Mouse (Mus musculus): Measurements from ENCODE around the gene Tmem220. TPM values are rescaled to one million over a fixed set of nuclear protein-coding genes. Genes with fewer than 3 reads are reported as not detected.
"Not testable (repeated sequence)": the region's sequence is repeated elsewhere in the genome, so short reads cannot be mapped to it uniquely, and the experiment has no call there.

Gene Tmem220
- total RNA-seq, 4 experiments from 2014 or later = 0.67 to 1.2 (median 1.1) TPM

DNA sequence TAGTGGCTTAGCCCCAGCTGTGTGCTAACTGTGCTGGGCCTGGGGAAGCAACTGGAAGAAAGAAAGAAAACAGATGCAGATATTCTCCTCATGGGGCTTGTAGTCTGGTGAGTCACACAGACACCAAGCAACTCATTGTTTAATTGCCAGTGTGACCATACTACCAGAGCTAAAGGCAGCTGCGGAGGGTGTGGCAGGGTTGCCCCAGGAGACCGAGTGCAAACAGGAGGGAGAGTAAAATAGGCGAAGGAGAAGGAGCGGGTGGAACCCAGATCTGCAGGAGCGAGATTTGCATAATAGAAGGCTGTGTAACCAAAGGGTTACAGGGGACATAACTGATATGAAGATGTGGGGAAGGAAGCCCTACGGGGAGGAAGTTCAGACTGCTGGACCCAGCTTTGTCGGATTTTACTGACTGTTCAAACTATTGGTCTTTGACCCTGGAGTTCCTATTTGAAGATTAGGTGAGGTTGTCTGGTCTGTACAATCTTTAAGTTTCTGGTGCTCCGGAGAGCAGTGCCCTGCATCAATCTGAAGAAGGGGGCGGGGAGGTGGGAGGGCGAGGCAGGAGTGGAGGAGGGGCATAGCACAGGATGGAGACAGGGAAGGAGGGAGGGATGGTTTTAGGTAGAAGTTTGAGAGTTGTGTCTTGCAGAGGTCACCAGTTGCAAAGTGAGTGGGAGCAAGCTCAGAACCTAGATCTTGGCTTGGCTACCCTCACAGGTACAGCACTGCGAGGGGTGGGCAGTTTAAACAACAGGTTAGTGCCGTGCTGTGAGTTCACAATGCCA is 7.0 kb upstream of the Tmem220 start:
- DNase-seq (ENCODE audit: low spot score in 2 of 2) = no peak

DNA sequence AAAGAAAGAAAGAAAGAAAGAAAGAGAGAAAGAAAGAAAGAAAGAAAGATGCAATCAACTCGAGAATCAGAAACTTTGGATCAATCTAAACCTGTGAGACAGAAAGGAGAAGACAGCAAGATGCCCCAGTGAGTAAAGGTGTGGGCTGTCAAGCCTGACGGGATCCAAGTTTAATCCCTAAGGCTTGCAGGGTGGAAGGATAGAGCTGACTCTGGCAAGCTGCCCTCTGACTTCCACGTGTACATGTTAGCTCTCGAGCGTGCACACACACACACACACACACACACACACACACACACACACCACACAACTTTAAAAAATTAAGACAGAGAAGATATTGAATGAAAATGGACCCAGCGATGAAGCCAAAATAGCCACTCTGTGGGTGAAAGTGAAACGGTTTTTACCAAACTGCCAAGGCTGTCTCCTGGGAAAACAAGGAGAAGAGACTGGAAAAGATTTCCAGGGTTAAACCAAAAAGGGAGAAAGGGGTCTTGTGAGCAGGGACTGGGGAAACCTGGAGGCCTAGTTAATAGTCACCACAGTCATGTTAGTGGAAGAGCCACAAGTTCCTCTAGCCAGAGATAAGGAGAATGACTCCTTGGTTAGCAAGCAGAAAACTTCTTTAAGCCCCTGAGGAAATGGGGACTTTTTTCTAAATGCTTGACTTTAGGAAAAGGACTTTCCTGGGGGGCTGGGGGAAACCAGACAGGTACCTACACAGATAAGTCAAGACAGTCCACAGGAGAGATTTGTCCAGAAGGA is 5.1 kb upstream of the Tmem220 start:
- DNase-seq (ENCODE audit: low spot score in 2 of 2) = no peak

DNA sequence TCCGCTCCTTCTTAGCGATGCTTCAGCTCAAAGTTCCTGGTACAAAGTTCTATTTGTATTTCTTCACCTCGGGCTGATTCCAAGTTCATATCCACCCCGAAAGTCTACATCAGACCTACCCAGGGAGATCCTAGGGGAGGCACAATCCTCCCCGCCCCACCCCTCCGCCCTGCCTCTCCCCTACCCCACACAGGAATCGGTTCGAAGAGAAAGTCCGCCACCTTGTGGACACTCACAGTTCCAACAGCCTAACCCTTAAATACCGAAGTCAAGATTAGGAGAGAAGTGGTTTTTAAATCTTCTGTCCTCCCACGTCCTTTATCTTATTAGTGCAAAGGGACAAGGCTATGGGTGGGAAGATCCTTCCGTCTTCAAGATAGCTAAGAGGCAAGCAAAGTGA is 4.0 kb upstream of the Tmem220 start:
- DNase-seq (ENCODE audit: low spot score in 2 of 2) = peak in 1 of 2 experiments; percentile 10

DNA sequence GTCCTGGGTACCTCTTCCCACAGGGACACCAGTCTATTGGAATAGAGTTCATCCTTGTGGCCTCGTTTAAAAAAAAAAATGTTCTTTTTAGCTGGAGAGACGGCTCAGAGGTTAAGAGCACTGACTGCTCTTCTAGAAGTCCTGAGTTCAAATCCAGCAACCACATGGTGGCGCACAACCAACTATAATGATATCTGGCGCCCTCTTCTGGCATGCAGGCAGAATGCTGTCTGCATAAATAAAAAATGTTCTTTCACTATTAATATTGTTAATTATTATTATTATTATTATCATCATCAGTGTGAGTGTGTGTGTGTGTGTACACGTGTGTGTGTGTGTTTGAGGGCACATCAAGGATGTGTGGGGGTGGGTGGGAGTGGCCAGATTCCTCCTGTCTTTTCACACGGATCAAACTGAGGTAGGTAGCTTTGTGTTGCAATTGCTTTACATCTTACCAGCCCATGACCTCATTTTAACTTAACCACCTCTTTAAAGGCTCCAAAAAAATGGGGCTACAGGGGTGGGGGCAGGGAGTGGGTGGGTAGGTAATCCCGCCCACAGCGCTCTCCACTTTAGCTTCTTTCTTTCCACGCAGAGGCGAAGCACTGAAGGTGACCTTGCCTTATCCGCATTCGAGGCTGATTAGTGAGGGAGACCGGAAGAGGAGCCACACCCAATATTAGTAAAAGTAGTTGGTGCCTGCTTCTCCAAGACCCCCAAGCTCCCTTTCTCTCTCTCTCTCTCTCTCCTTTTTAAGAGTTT is 2.4 kb upstream of the Tmem220 start:
- no peak for DNase-seq (ENCODE audit: low spot score in 2 of 2)

DNA sequence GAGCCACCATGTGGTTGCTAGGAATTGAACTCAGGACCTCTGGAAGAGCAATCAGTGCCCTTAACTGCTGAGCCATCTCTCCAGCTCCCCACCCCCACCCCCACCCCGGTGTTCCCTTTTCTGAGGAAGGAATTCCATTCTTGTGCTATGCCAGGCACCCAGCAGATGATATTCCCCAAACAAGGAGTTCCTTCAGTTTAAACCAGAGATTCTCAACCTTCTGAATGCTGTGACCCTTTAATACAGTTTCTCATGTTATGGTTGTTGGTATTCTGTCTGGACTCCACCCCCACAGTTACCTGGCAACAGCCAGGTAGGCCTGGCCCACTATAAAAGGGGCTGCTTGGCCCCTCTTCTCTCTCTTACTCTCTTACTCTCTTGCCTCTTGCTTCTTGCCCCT is 1.8 kb upstream of the Tmem220 start:
- DNase-seq (ENCODE audit: low spot score in 2 of 2) = not testable (repeated sequence)

DNA sequence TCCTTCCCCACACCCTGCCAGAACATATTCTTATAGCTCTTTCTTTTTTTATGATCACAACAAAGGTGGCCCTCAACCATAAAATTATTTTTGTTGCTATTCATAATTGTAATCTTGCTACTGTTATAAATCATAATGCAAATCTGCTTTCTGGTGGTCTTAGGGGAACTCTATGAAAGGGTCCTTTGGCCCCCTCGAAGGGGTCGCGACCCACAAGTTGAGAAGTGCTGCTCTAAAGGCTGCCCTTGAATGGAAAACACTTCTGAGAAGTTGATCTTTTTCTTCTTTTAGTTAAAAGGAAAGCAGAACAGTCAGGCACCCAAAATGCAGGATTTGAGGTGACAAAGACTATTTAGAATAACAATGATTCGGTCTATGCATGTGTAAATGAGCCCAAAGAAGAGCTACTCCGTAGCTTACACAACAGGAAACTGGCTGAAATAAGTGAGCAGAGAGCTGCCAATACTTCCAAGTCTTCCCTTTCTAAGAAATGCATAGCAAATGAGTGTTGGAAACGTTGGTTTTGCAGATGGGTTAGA is 1.1 kb upstream of the Tmem220 start:
- no peak for DNase-seq (ENCODE audit: low spot score in 2 of 2)

DNA sequence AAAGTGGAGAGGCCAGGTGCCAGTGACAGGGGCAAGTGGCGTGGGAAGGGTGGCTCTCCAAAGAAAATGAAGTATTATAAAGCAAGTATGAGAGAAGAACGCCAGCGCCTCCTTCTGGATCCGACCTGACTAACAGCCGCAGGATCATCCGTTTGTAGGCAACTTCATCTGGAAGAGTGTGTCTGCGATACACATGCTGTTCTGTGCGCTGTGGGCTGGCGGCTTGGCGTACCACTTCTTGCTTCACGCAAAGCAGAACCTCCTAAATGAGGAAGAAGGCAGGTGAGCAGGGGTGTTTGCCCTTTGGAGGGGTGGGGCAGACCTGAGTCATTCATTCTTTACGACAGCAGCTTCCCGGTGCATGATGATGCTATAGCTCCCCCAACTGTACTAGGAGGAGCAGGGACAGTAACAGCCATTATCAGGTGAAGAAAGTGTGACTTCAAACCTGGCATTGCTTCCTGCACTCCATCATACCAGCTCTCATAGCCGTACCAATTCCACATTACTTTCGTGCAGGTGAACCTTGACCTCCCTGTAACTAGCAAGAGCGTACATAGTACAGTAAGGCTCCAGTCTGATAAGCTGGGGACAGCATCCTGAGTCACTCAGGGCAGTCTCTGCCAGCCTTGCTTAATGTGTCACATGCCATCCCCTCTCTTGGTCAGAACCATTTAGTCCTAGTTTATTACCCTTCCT is 6.1 kb downstream of the Tmem220 start:
- DNase-seq (ENCODE audit: low spot score in 2 of 2) = no peak

DNA sequence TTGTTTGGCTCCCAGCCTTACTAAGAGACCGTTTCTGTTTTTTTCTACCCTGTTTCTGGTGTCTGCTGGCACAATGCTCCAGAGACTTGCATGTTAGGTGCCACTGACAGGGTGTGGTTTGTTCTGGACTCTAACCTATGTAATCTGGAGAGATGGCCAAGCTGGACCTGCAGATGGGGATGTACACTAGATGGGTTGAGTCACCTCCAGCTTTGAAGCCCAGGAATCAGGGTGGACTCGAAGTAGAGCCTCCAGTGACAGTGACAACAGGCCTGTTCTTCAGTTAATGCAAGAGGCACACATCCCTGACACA is 6.6 kb downstream of the Tmem220 start:
- no peak for DNase-seq (ENCODE audit: low spot score in 2 of 2)

DNA sequence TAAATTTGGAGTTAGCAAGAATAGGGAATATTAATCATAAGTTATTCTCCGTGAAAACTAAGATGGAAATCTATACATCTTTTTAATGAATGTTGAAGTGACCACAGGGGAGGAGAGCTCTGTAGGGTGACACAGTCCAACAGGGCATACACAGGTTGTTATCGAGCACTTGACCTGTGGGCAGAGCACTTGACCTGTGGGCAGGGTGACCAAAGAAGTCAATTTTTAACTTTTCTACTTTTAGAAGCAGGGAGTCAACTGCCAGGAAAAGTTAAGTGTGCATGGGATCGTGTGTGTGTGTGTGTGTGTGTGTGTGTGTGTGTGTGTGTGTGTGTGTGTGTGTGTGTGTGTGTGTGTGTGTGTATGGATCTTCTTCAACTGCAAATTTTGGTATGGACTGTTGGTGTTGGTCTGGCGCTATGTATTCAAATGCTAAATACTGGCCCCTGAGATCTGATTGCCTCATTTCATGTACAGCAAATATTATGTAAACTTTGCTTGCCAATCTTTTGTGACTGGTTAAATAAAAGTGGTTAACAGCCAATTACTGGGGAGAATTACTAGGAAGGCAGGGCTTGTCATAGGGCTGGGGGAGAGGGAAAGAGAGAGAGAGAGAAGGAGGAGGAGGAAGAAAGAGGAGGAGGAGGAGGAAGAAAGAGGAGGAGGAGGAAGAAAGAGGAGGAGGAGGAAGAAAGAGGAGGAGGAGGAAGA is 10.0 kb downstream of the Tmem220 start:
- DNase-seq (ENCODE audit: low spot score in 2 of 2) = no peak

DNA sequence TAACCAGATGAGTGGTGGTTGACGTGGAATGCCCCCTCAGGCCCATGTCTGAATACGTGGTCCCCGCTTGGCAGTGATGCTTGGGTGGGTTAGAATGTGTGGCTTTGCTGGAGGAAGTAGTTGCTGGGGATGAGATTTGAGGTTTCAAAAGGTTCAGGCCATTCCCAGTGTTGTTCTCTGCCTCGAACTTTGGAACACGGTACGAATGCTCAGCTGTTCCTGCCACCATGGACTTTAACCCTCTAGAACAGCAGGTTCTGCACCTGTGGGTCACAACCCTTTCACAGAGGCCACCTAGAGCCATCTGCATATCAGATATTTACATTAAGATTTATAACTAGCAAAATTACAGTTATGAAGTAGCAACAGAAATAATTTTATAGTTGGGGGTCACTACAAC is 11.3 kb downstream of the Tmem220 start:
- no peak for DNase-seq (ENCODE audit: low spot score in 2 of 2)

DNA sequence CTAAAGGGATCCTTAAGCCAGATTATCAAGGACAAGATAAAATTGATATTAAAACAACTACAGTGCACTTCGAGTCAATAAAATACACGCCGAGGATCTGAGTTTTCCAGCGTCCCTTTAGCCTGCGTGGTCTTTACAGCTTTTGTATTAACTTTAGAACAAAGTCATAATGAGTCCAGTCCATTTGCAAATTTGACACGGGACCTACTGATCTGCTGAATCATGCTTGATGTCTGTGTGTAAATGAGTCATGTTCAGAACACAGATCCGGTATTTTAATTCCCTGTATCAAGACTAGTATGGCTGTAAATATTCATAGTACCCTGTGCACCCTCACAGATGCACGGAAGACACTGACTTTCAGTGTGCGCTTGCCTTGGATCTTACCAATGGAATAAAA is 11.9 kb downstream of the Tmem220 start:
- no peak for DNase-seq (ENCODE audit: low spot score in 2 of 2)

DNA sequence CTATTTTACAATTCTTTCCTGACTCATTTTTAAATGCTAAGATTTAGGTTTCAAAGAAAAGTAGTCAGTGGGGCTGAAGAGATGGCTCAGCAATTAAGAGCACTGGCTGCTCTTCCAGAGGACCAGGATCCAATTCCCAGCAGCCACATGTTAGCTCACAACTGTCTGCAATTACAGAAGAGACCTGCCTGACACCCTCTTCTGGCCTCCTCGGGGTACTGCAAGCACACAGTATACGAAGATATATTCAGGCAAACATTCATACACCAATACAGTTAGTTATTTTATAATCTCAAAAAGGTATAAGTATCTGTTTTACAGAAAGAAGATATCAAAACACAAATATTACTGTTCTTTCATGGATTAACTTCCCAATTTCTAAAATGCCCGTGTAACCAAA is 14.8 kb downstream of the Tmem220 start:
- no peak for DNase-seq (ENCODE audit: low spot score in 2 of 2)

DNA sequence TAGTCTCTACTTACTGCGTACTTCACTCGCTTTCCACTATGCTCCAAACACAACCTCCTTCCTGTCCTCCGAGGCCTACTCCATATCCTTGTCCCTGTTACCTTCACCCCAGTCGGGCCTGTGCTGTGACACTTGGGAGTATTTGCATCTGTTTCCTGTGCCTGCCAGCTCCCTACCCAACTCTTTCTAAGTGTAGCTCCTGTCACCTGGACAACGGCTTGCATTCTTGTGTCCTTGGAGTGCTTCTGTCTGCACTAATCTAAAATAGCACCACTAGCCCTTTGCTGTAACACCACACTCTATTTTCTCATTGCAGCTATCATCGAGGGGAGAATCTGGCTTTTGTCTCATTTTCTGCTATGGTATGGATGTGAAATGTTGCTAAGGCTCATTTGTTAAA is 15.5 kb downstream of the Tmem220 start:
- no peak for DNase-seq (ENCODE audit: low spot score in 2 of 2)

DNA sequence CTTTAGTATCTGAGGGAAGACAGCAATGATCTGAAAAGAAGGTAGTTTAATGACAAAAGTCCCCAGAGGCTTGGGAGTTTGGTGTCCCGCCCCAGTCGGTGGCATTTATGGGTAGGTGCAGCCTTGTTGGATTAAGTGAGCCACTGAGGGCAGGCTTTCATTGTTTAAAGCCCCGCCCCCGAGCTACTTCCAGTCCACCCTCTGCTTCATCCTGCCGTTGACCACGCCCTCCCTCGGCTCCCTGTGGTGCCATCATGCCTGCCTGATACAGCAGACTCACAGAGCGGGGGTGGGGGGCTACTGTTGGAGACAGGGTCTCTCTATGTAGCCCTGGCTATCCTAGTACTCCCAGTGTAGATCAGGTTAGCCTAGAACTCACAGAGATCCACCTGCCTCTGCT is 18.1 kb downstream of the Tmem220 start:
- no peak for DNase-seq (ENCODE audit: low spot score in 2 of 2)

DNA sequence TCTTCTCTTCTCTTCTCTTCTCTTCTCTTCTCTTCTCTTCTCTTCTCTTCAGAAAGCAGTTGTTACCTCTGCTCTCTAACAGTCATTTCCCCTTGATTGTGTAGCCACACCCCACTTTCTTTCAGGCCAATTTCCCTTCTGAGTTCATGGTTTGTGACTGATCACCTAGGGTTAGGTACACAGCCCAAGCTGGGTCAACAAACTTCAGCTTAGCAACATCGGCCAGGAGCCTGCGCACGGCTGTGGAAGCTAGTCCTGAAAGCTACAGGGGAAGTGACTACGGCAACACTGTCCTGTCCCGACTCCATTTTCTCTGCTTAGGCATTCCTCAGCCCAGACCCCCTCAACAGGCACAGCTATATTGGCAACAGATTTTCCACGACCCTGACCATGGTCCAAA is 20.0 kb downstream of the Tmem220 start:
- DNase-seq (ENCODE audit: low spot score in 2 of 2) = no peak

DNA sequence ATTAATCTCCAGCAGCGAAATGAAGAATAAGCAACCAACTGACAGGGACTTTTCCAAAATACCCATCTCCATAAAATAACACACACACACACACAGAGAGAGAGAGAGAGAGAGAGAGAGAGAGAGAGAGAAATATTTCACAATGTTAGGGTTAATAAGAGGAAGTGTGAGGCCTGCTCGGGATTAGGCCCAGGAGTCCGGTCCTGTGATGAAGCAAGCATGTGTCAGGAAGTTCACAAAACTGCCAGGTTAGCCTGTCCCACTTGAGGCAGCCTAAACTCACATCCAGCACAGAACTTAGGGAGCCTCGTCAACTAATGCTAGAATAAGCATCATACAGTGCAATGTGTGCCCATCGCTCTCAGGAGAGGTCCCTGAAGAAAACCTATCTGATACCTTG is 22.2 kb downstream of the Tmem220 start:
- no peak for DNase-seq (ENCODE audit: low spot score in 2 of 2)

DNA sequence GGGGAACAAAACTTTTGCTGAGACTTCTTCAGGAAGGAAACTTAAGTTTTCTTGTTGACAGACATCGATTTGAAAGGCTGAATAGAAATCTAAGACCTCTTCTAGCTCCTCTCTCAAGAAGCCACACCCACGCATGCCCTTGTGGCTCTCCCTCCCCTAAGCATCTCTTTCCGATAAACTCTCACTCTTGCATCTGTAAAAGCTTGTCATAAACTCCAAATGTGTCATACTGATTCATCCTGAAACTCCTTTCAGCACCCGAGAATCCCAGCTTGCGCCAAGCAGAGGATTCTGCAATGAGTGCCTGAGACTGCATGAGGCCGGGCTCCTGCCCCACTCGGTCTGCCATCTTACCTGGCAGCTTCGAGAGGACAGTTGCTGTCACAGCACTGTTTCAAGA is 23.5 kb downstream of the Tmem220 start:
- DNase-seq (ENCODE audit: low spot score in 2 of 2) = no peak

DNA sequence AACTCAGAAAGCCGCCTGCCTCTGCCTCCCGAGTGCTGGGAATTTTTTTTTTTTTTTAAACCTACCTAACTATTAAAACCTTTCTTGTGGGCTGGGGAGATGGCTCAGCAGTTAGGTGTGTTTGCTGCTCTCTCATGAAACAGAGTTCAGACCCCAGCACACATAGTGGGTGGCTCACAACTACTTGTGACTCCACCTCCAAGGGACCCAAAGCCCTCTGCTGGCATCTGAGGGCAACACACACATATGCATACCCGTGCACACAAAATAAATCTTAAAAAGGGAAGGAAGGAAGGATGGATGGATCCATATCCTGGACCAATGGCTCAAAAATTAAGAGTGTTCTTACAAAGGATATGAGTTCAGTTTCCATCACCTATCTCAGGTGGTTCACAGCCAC is 24.3 kb downstream of the Tmem220 start:
- no peak for DNase-seq (ENCODE audit: low spot score in 2 of 2)

DNA sequence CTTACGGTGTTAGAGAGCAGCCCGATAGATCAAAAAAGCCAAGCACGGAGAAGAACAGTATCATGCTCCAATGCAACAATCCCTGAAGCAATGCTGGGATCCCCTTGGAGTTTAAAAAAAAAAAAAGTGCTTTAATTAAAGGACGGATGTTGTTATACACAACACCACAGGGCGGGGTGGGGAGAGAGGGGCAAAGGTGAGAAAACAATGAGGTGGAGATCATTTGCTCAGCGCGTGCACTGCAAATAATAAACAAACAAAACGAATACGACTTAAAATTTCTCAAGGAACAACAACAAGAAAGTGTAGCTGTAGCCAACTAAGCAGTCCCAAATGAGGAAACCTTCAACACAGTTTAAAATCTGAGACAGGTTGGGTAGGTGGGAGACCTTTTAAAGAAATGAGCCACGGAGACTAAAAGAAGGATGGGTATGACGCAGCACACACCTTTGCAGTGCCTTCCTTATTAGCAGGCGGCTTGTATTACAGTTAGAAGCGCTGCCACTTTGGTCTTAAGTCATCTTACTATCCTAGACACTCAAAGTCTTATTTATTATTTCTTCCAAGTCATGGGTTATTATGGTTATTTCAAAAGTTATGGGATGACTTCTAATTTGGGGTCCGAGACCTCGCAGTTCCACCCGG is 26.8 kb downstream of the Tmem220 start:
- DNase-seq (ENCODE audit: low spot score in 2 of 2) = no peak

DNA sequence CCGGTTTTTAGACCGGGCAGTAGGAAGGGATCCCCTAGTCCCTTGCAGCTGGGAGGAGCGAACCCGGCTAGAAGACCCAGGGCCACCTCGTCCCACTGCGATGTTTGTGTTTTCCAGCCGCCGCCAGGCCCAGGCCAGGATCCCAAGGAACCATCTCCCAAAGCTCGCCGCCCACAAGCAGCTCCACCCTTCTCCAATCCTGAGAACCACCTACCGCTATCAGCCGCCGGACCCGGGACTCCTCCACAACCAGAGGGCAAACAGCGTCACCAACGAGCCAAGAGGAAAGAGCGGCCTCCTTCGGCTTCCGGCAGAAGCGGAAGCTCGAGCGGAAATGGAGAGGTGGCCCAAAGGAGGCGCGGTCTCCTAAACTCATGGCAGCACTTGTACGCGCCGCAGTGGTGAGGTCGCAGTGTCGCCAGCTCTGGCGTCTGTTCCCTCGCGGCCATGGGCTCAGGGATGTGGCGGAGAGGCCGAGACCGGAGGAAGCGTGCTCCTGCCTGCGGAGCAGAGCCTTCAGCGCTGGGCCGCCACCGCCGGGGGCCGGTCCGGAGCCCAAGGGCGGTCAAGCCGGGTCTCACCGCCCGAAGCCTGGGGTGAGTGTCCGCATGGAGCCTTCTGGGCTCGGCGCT is 27.5 kb downstream of the Tmem220 start, which contains the start of the genes Adprm and Sco1:
Gene Adprm, minus strand, starts transcription at position 274 of the 632 bp plus-strand sequence.
Gene Sco1, plus strand, starts transcription at position 350 of the 632 bp plus-strand sequence.
- peak; percentile 75 to 82 for DNase-seq (ENCODE audit: low spot score in 2 of 2)
